Mouse (Mus musculus): ENCODE data around the gene Elovl7. TPM values are rescaled to one million over a fixed set of nuclear protein-coding genes. Genes with fewer than 3 reads are reported as not detected.

Gene Elovl7
- total RNA-seq (2014; rRNA removed) (1.9 and 2.3 TPM in 2 replicates), polyA plus RNA-seq (2015; fragmentation: Nextera tagmentation; extraction: Ambion mirVana) (1.9 and 2.4 TPM in 2 replicates)

- ATAC-seq (ENCODE audit: low FRiP score): peak; percentile 92
- H3K4me1 ChIP-seq (ENCODE audit: insufficient read depth, low read length): no peaks in the 10 kb centered on the region
- peak within 1 kb of the TSS; percentile 74 for H3K9ac ChIP-seq (replicated peaks; ENCODE audit: low read length, poor library complexity, severe bottlenecking)
- no peak within 1 kb of the TSS for H3K27ac ChIP-seq (ENCODE audit: low read depth, low read length)
- under 1% methylated on average over 39 of the region's 40 CpGs for WGBS
- TF ChIP-seq CTCF (IDR thresholded peaks at IDR 0.05): peak; percentile 48
- H3K4me3 ChIP-seq (ENCODE audit: low read depth, low read length): peak within 1 kb of the TSS; percentile 77
- no peaks in the 10 kb centered on the region for H3K36me3 ChIP-seq (ENCODE audit: insufficient read depth, low read length)
- peaks cover 6% of the 10 kb centered on the region; the same call in 1 of the 2 replicates for H3K27me3 ChIP-seq (ENCODE audit: insufficient read depth, low read length)
- no peaks in the 10 kb centered on the region for H3K9me3 ChIP-seq (ENCODE audit: low read length)
- peak within 1 kb of the TSS; percentile 93 for H3K4me2 ChIP-seq (ENCODE audit: low read depth, low read length, poor library complexity, severe bottlenecking)
- peak; percentile 69 for DNase-seq (ENCODE audit: low spot score)
Measured at GRCm38 (mm10) chr13:108214081-108214484, at the start of gene Elovl7. Gene Elovl7 (plus strand): TSS chr13:108214404.

- DNase-seq (ENCODE audit: low spot score) (peak; percentile 19), ATAC-seq (ENCODE audit: low FRiP score) (no peak)
- WGBS: 93% methylated on average over 3 of the region's 3 CpGs
- H3K27me3 ChIP-seq (ENCODE audit: insufficient read depth, low read length): no peaks in the 10 kb centered on the region
- H3K4me3 ChIP-seq (ENCODE audit: low read depth, low read length): no peak overlapping the region
- H3K9me3 ChIP-seq (ENCODE audit: low read length): no peaks in the 10 kb centered on the region
- H3K27ac ChIP-seq (ENCODE audit: low read depth, low read length): no peak overlapping the region
- no peak overlapping the region for H3K9ac ChIP-seq (replicated peaks; ENCODE audit: low read length, poor library complexity, severe bottlenecking)
- H3K4me1 ChIP-seq (ENCODE audit: insufficient read depth, low read length): no peaks in the 10 kb centered on the region
- TF ChIP-seq CTCF (IDR thresholded peaks at IDR 0.05): no peak
- H3K36me3 ChIP-seq (ENCODE audit: insufficient read depth, low read length): peaks cover 10% of the 10 kb centered on the region
- no peak overlapping the region for H3K4me2 ChIP-seq (ENCODE audit: low read depth, low read length, poor library complexity, severe bottlenecking)
Measured at GRCm38 (mm10) chr13:108164621-108165020, 49.6 kb upstream of the Elovl7 start.

- H3K9ac ChIP-seq (replicated peaks; ENCODE audit: low read length, poor library complexity, severe bottlenecking): no peak overlapping the region
- no peaks in the 10 kb centered on the region for H3K4me1 ChIP-seq (ENCODE audit: insufficient read depth, low read length)
- H3K27me3 ChIP-seq (ENCODE audit: insufficient read depth, low read length): no peaks in the 10 kb centered on the region
- TF ChIP-seq CTCF (IDR thresholded peaks at IDR 0.05): no peak
- 100% methylated on average over 1 of the region's 1 CpGs for WGBS
- no peak for DNase-seq (ENCODE audit: low spot score)
- H3K4me3 ChIP-seq (ENCODE audit: low read depth, low read length): no peak overlapping the region
- H3K27ac ChIP-seq (ENCODE audit: low read depth, low read length): no peak overlapping the region
- ATAC-seq (ENCODE audit: low FRiP score): no peak
- H3K4me2 ChIP-seq (ENCODE audit: low read depth, low read length, poor library complexity, severe bottlenecking): no peak overlapping the region
- H3K36me3 ChIP-seq (ENCODE audit: insufficient read depth, low read length): peaks cover 16% of the 10 kb centered on the region
- H3K9me3 ChIP-seq (ENCODE audit: low read length): no peaks in the 10 kb centered on the region
Measured at GRCm38 (mm10) chr13:108170002-108170401, 44.2 kb upstream of the Elovl7 start.

- Histone ChIP-seq H3K4me3 (ENCODE audit: low read depth, low read length) (no peak overlapping the region), H3K27me3 (ENCODE audit: insufficient read depth, low read length) (no peaks in the 10 kb centered on the region), H3K9me3 (ENCODE audit: low read length) (no peaks in the 10 kb centered on the region), H3K4me2 (ENCODE audit: low read depth, low read length, poor library complexity, severe bottlenecking) (no peak overlapping the region), H3K4me1 (ENCODE audit: insufficient read depth, low read length) (no peaks in the 10 kb centered on the region), H3K36me3 (ENCODE audit: insufficient read depth, low read length) (peaks cover 16% of the 10 kb centered on the region), H3K27ac (ENCODE audit: low read depth, low read length) (no peak overlapping the region), H3K9ac (replicated peaks; ENCODE audit: low read length, poor library complexity, severe bottlenecking) (no peak overlapping the region)
- DNase-seq (ENCODE audit: low spot score) (no peak), ATAC-seq (ENCODE audit: low FRiP score) (no peak)
- no peak for TF ChIP-seq CTCF (IDR thresholded peaks at IDR 0.05)
- WGBS: 91% methylated on average over 8 of the region's 8 CpGs
Measured at GRCm38 (mm10) chr13:108170511-108170910, 43.7 kb upstream of the Elovl7 start.

- Histone ChIP-seq H3K36me3 (ENCODE audit: insufficient read depth, low read length) (peaks cover 29% of the 10 kb centered on the region), H3K27ac (ENCODE audit: low read depth, low read length) (no peak overlapping the region), H3K4me2 (ENCODE audit: low read depth, low read length, poor library complexity, severe bottlenecking) (no peak overlapping the region), H3K9me3 (ENCODE audit: low read length) (no peaks in the 10 kb centered on the region), H3K9ac (replicated peaks; ENCODE audit: low read length, poor library complexity, severe bottlenecking) (no peak overlapping the region), H3K4me3 (ENCODE audit: low read depth, low read length) (no peak overlapping the region), H3K4me1 (ENCODE audit: insufficient read depth, low read length) (no peaks in the 10 kb centered on the region), H3K27me3 (ENCODE audit: insufficient read depth, low read length) (no peaks in the 10 kb centered on the region)
- no peak for ATAC-seq (ENCODE audit: low FRiP score)
- WGBS: 90% methylated on average over 8 of the region's 8 CpGs
- TF ChIP-seq CTCF (IDR thresholded peaks at IDR 0.05): no peak
- no peak for DNase-seq (ENCODE audit: low spot score)
Measured at GRCm38 (mm10) chr13:108179618-108180017, 34.6 kb upstream of the Elovl7 start.

GRCm38 (mm10) chr13:108180821-108181220 lies 33.4 kb upstream of the Elovl7 start:
- Histone ChIP-seq H3K27me3 (ENCODE audit: insufficient read depth, low read length) (no peaks in the 10 kb centered on the region), H3K4me2 (ENCODE audit: low read depth, low read length, poor library complexity, severe bottlenecking) (no peak overlapping the region), H3K4me3 (ENCODE audit: low read depth, low read length) (no peak overlapping the region), H3K9ac (replicated peaks; ENCODE audit: low read length, poor library complexity, severe bottlenecking) (no peak overlapping the region), H3K4me1 (ENCODE audit: insufficient read depth, low read length) (no peaks in the 10 kb centered on the region), H3K36me3 (ENCODE audit: insufficient read depth, low read length) (peaks cover 31% of the 10 kb centered on the region), H3K27ac (ENCODE audit: low read depth, low read length) (no peak overlapping the region), H3K9me3 (ENCODE audit: low read length) (no peaks in the 10 kb centered on the region)
- 91% methylated on average over 5 of the region's 5 CpGs for WGBS
- no peak for TF ChIP-seq CTCF (IDR thresholded peaks at IDR 0.05)
- no peak for ATAC-seq (ENCODE audit: low FRiP score)
- no peak for DNase-seq (ENCODE audit: low spot score)

All from midbrain, postnatal 0 days (tissue).